Mouse (Mus musculus): ENCODE measurements around the gene Gpr146.
"Not testable (repeated sequence)": the region's sequence is repeated elsewhere in the genome, so short reads cannot be mapped to it uniquely, and the experiment has no call there.

Gpr146 gene

DNA sequence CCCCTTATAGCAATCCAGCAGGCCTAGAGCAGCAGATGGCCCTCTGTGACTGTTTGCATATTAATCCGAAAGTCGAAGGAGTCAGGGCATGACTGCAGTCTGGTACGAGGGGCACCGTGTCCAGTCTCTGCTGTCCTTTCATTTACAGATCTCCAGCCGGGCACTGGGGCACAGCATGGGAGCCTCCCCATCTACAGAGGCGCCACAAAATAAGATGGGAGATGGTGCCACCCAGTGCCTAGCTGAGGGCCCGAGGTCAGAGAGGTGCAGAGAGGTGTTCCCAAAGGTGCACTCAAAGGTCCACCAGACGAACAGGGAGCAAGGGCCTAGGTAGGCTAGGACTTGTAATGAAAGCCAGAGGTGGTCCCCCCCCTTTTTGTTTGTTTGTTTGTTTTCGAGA lies 5.7 kb downstream of the Gpr146 start:
- no peak for DNase-seq

DNA sequence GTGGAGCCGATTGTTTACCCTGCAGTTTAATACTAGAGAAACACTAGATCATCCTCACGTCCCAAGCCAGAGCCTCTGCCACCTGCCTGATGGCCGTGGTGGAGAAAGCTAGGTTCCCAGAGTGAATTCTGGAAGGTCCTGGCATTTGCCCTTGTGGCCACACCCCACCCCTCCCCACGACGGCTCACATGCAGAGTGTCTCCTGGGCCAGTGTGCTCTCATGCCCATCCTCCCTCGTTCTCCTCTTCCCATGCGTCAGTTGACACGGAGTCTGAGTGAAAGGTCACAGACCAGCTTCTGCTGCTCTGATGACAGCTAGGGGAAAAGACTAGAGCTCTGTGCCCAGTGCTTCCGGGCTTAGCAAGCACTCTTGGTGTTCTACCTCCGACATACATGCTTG lies 7.0 kb downstream of the Gpr146 start:
- DNase-seq, result peak; percentile 69

DNA sequence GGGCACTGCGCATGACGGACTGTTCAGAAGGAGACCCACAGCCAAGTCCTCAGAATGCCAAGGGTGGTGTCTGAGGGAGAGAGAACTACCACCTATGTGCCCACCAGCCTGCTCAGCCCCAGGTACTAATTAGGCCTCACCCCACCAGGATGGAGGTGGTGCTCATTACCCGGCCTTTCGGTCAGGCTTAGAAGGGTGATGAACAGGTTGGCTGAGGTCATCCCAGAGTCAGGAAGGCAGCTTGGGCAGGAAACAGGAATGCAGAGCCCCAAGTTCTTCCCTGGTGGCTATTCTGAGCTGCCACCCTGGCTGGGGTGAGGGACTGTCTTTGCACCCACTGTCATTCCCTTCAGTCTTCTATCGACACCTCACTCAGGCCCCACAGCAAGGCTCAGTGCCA lies 8.6 kb downstream of the Gpr146 start:
- DNase-seq, result no peak

DNA sequence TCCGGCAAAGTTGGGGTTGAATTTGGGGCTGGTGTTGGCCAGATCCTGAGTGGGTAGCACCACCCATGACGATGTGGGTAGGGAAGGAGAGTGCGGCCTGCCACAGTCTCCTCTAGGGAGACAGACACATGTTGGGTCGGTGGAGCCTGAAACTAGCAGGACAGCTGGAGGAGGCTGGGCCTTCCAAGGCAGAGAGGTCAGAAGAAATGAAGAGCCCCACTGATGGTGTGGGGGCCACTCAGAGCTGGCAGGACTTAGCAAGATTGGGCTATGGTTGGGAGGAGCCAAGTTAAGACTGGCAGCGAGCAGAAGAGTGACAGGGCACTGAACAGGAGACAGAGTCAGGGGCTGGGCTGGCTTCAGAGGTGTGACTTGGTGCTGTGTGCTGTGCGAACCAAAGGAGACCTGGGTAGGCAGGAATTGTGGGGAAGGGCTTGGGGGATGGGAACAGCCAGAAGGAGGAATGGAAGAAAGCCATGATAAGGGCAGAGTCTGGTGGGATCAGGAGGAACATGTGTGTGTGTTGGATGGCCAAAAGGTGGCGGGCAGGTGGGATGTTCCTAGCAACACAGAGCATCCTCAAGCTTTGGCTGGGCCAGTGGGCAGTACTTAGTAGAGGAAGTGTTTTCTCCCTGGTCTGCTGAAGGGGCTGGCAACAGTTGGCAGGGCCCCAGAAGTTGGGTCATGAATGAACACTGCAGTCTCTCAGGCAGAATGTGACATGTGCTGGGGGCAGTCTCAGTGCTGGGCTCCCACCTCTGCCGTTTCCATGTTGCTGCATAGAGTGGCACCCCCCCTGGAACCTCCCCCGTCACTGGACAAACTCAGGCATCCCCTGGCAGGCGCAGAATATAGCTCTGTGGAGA lies 10.1 kb downstream of the Gpr146 start:
- peak; percentile 52 for DNase-seq

DNA sequence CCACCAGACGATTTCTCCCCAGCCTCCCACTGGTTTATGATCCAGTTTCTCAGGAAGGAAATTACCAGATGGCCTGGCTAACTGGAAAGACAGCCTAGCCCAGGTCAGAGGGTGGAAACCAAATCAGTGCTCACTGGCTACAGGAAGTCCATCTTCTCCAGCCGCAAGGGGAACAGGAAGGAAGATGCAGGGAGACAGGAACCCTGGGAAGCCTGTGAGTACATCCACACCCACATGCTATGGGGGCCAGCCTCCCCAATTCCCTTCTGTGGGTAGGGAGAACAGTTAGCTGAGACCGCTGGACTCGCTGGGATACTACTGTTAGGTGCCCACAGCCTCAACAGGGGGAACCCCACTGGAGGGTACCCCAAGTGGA lies 10.7 kb downstream of the Gpr146 start:
- DNase-seq, result peak; percentile 59

DNA sequence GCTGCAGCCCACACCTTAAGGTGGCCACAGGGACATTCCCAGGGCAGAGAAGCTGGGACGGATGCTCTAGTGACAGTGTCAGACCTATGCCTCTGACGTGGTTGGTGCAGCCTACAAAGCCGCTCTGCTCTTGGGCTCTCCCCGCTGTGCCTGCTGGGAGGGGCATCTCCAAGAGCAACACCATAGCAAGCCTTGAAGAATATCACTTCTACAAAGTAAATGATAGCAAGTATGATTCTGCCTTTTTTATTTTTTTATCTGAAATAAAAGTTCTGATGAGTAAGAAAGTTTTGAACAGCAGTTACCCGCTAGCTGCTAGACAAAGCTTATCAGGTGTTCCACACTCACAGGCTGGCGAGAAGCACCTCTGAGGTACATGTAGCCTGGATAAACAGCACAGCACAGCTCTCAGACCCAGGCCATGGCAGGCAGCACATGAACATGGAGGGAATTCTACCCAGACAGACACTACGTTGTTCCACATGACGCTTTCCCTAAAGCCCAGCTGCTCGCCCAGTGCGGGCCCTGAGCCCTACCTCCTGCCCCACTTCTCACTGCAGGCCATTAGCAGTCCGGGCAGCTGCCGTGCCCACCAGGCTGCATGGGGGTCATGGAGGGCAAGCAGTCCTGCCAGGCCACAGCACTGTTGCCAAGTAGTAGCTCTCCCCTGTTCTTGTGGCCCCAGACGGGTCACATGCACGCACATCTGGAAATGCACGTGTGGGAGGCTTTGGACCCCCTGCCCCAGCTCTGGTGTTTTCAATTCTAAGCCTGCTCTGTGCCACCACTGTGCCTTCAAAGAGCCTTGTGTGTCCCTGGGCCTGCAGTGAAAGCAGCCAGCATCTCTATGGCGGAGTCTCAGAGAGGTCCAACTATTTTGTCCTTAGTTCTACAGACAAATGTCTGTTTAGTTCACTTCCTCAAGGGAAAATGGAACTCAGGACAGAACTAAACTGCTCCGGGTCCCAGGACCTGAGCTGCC lies 11.5 kb downstream of the Gpr146 start:
- DNase-seq, result peak; percentile 8

DNA sequence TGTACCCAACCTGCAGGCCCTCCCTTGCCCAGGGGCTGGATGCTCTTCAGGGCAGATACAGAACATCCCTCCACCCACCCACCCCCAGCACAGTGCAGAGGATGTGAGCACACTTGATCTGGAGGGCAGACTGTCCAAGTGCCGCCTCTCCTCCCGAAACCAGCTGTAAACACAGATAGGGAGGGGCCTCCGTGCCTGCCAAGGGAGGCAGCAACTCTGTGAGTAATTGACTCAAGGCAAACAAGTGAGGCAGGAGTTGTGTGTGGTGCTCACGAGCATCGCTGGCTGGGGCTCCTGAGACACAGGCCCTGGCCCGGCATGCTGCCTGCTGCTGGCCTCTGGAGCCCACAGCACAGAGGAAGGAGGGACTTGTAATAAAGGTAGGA lies 12.2 kb downstream of the Gpr146 start:
- DNase-seq, result peak; percentile 64

DNA sequence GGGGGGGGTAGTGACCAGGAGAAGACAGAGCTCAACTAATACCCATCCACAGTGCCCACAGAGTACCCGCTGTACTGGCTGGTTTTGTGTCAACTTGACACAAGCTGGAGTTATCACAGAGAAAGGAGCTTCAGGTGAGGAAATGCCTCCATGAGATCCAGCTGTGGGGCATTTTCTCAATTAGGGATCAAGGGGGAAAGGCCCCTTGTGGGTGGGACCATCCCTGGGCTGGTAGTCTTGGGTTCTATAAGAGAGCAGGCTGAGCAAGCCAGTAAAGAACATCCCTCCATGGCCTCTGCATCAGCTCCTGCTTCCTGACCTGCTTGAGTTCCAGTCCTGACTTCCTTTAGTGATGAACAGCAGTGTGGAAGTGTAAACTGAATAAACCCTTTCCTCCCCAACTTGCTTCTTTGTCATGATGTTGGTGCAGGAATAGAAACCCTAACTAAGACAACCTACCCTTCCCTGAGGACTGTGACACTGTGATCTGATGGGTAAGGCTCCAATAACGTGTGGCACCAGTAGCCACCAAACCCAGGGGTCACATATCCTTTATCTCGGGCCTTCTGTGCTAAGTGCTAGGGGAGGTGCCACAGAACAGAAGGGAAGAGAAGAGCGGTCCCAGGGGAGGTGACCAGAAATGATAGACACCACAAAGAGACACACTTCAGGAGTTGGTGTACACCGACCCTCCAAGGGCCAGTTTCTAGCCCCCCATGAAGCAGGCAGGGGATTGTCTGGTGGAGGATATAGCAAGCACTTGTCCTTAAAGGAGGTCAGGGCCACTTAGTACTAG lies 13.0 kb downstream of the Gpr146 start:
- DNase-seq, result not testable (repeated sequence)

DNA sequence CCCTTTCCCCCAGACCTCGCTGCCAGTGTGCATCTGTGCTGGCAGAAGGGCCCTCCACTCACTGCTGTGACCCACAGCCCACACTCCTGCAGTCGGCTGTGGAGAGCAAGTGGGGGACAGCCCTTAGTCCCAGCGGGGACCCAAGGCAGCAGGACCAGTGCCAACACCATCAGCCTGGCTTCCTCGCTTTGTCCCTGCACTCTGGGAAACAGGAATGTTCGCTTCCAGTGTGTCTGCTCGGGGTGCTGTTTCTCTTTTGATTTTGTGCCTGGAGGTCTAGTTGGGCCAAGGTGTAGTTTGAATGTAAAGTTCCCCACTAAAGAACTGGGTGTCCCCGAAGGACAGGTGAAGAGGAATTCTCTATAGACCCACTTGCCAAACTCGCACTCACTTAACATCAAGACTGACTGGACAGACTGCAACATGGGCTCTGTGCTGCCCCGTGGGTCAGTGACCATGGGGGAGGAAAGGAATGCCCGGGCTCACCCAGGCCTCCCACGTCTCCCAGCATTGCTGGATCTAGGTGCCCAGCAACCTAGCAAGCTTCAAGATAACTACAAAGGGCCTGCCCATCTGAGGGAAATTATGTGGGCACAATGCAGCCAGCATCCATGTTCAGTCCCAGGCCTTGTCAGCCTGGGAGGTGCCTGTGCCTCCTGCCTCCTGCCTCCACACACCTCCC lies 14.0 kb downstream of the Gpr146 start:
- DNase-seq, result peak; percentile 47

DNA sequence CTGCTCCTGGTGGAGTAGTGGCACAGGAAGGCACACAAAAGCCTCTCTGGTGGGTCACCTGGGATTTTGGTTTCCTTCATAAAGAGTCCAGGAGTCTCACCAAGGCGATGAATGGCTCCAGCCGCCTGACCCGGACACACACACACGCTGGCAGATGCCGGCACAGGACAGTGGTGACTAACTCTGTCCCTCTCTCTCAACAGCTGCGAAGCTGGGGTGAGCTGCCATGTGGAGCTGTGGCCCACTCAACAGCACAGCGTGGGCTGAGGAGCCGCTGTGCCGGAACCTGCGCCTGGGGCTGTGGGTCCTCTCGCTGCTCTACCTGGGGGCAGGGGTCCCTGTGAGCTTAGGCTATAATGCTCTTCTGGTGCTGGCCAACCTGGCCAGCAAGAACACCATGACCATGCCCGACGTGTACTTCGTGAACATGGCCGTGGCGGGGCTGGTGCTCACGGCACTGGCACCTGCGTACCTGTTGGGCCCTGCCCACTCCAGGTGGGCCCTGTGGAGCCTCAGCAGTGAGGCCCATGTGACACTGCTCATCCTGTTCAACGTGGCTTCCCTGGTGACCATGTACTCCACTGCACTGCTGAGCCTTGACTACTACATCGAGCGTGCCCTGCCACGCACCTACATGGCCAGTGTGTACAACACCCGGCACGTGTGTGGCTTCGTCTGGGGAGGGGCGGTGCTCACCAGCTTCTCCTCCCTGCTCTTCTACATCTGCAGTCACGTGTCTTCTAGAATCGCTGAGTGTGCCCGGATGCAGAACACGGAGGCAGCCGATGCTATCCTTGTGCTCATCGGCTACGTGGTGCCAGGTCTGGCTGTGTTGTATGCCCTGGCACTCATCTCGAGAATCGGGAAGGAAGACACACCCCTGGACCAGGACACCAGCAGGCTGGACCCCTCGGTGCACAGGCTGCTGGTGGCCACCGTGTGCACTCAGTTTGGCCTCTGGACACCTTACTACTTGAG lies 15.0 kb downstream of the Gpr146 start:
- no peak for DNase-seq

DNA sequence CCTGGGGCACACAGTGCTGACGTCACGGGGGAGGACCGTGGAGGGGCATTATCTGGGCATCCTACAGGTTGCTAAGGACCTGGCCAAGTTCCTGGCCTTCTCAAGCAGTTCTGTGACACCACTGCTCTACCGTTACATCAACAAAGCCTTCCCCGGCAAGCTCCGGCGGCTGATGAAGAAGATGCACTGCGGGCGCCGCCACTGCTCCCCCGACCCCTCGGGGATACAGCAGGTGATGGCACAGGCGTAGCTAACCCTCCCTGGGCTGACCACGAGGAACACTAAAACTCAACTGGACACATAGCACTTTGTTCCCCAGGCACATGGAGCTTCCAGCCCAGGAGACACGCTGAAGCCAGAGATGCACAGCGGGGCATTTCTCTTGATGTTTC lies 15.7 kb downstream of the Gpr146 start:
- no peak for DNase-seq

DNA sequence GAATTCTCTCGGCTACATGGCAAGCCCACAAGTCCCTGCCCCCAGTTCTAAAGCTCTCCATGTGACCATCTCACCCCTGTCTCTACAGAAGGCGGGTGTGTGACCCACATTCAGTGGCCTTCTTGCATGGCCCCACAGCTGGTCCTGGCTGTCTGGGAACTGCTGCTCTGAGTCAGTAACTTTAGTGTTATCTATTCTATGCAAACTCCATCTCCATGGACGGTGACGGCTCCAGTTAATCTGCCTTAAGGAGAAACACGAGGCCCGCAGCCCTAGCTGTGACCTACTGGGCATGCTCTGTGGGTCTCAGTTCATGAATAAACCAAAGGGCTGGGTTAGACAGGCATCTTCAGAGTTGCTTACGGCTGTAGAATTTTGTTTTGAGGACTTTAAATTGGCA lies 16.9 kb downstream of the Gpr146 start:
- no peak for DNase-seq

DNA sequence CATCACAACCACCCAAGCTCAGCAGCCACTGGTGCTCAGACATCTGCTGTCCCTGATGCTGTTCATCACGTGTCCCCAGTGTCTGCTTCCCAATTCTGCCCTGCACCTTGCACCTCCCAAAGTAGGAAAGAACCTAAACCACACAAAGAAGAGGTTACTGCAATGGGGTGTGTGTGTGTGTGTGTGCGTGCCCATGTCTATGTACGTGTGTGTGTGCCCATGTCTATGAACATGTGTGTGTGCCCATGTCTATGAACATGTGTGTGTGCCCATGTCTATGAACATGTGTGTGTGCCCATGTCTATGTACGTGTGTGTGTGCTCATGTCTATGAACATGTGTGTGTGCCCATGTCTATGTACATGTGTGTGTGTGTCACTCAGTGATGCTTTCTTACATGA lies 18.0 kb downstream of the Gpr146 start:
- DNase-seq, result no peak

DNA sequence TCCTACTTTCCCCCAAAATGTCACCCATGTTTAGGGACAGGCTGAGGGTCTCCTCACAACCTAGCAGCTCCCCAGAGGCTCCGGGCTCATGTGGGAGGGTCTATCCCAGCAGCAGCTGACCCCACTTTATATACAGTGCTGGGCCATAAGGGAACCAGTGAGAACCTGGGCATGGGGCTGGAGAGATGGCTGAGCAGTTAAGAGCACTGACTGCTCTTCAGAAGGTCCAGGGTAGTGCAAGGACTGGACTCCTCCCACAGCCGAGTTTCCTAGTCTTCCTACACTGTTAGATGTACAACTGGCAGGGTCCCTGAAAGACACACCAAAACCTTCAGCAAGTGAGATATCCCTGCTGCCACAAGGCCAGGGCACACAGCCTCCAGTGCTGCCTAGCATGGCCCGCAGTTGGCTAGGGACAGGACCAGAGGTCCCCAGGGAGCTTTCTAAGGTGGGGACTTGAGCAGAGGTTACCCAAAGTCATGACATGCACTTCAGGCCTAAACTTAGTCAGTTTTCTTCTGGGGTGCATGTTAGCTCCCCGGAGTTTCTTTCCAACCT lies 19.9 kb downstream of the Gpr146 start:
- DNase-seq, result no peak

DNA sequence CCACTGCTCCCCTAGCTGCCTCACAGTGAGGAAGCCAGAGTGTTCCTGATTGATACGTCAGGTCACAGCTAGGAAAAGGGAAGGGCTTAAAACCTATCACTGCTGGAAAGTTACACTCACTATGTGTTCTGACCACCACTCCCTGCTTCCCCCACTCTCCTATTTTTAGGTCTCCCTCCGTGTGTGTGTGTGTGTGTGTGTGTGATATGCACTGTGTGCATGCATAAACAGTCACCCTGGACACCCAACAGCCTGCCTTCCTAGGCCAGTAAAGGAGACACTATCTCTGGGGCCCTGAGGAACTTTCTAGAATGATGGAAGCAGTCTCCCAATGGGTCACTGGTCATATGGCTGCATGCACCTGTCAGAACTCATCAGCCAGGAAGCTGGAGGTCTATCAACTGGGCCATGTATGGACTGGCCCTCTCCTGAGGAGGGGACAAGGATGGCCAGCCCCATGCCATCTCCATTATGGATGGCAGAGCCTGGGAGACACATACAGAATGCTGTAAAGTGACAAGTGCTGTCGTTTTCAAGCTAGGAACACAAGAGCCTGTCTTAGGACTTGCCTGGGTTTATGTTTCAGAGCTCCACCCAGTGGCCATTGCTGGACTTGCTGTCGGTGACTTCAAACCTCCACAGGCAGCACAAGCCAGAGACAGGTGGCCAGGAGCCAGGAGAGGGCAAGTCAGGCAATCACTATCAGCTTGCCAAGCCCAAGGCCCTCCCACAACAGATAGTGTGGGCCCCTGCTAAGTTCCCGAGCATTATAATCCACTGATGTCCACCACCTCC lies 20.7 kb downstream of the Gpr146 start:
- peak; percentile 94 for DNase-seq

DNA sequence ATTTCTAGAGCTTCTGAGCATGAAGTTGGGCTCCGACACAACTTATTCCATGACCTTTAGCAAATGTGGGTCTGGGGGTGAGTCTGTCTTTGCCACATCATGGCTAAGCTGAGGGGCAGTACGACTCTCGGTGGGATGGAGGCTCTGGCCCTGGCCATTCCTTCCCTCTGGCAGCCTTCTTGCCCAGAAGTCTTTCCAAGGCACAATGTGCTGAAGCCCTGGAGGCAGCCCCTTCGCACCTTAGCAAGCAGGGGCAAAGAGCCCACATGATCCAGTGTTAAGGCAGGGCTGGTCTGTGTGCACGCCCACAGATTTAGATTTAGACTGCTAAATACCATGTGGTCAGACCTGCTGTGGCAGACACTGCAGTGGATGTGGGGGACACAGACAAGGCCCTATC lies 21.3 kb downstream of the Gpr146 start:
- DNase-seq, result no peak

DNA sequence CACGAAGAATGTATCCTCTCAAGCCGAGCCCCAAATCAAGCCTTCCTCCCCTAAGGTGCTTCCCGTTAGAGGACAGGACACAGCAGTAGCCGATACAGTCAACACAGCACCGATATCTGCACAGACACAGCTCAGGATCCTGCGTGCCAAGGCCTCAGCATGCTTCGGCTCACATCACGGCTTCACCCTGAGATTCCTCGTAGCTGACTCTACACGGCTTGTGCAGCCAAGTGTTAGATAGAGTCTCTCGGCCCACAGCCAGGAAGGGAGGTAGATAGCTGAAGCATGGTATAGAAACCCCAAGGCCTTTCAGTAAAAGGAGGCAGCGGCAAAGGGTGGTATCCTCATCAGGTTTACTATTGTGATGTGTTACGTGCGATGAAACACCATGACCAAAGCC lies 22.5 kb downstream of the Gpr146 start:
- no peak for DNase-seq

DNA sequence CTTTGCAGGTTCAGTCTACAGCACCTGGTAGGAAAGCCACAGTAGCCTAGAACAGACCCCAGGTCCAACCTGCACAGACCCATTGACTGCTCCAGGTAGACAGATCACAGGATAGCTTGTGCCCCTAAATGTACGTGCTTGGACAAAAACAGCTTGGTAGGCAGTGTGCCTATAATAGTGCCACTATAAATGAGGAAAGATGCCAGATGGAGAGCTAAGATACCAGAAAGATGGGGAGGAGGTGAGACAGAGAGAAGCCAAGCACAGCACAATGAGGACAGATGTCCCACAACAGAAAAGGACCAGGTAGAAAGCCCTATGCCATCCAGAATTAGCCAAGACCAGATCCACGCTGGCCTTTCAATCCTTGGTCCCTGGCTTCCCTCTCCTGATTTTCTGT lies 24.6 kb downstream of the Gpr146 start:
- no peak for DNase-seq

DNA sequence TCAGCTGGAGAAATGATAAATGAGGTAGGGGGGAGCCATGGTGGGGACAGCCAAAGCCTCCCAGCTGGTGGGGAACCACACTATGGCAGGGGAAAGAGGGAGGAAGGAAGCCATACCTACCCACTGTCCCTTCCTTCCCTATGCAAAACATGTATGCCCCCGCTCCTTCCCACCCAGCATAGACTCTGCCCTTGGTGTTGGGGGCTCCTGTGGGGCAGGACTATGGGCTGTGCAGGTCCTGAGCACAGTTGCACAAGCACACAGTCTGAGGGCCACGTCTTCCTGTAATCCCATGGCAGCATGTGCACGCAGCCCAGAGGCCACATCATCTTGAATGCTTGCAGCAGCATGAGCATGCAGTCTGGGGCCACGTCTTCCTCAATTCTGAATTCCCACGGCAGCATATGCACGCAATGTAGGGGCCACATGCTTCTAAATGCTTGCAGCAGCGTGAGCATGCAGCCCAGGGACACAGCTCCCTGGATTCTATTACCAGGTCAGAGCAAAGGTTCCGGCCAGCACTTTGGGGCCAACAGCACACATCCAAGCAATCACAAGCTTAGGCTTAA lies 26.3 kb downstream of the Gpr146 start:
- no peak for DNase-seq

All from kidney, postnatal 14 days (tissue).